Mouse (Mus musculus) lung, embryonic 16.5 days (tissue): ENCODE measurements at regions not wholly inside any gene's neighbourhood (a gene's known extent, or its start where the extent isn't known, plus 50 kb on each side); places are given as distances from the start of the nearest gene placed in this dataset.
A peak's percentile ranks its signal among the peaks of the same experiment; 100 is the strongest.

Experiments used
- ATAC-seq: fragments of 200-750 bp; cut with Nextera tagmentation; 2 replicates; pipeline ENCODE4 v1.8.0; 2017; ENCODE audit warnings: low read depth, mild to moderate bottlenecking, moderate library complexity
- H3K27ac ChIP-seq: fragments of 300-500 bp; sonication (generic); 2 replicates; pipeline ENCODE4 v1.5.1; 2014; ENCODE audit warnings: mild to moderate bottlenecking, control low read depth, low read length
- H3K27me3 ChIP-seq: fragments of 300-500 bp; sonication (generic); 2 replicates; pipeline ENCODE4 v1.6.1; 2014; ENCODE audit warnings: low read depth, low read length, mixed read lengths; ENCODE audit not compliant: control insufficient read depth, insufficient read depth
- H3K36me3 ChIP-seq: fragments of 300-500 bp; sonication (generic); 2 replicates; pipeline ENCODE4 v1.6.1; 2014; ENCODE audit warnings: low read length; ENCODE audit not compliant: control insufficient read depth, insufficient read depth
- H3K4me1 ChIP-seq: fragments of 300-500 bp; sonication (generic); replicated peaks from 2 replicates; pipeline ENCODE4 v1.6.1; 2014; ENCODE audit warnings: low read length, mixed read lengths; ENCODE audit not compliant: control insufficient read depth, insufficient read depth
- H3K4me2 ChIP-seq: fragments of 300-500 bp; sonication (generic); 2 replicates; pipeline ENCODE4 v1.6.1; 2014; ENCODE audit warnings: low read depth, low read length, control low read depth
- H3K4me3 ChIP-seq: fragments of 300-500 bp; sonication (generic); 2 replicates; pipeline ENCODE4 v1.5.1; 2014; ENCODE audit warnings: mild to moderate bottlenecking, low read length, control low read depth
- H3K9ac ChIP-seq: fragments of 300-500 bp; sonication (generic); 2 replicates; pipeline ENCODE4 v1.6.1; 2014; ENCODE audit warnings: low read length, control low read depth
- H3K9me3 ChIP-seq: fragments of 300-500 bp; sonication (generic); 2 replicates; pipeline ENCODE4 v1.6.1; 2016; ENCODE audit warnings: low read length; ENCODE audit not compliant: control insufficient read depth
- WGBS: fragments of 180-500 bp; shearing (Covaris S2); extraction: QIAGEN DNeasy Blood & Tissue Kit; methylation state at CpG from one replicate; pipeline ENCODE4 v1.1.7; 2014; 5-methylcytosine and 5-hydroxymethylcytosine counted together

DNA sequence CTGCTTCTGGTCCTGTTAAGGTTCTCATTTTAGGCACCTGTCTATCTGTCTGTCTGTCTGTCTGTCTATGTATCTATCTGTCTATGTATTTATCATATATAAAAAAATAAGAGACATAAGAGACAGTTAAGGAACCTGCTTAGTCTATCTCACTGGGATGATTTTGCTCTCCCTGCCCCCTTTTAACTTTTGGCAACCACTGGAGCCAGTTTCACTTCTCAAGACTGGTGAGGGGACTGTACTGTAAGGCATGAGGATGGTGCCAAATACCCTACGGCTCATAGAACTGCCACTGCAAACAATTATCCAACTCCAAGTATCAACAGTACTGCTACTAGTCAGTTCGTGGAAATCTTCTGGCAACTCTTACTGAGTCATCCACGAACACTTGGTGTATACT lies 111.2 kb upstream of the Zfp648 start:
- H3K27me3 ChIP-seq, result no peaks in the 10 kb centered on the region
- WGBS, result 72% methylated on average over 3 of the region's 3 CpGs
- ATAC-seq, result no peak
- no peak overlapping the region for H3K4me2 ChIP-seq
- no peak overlapping the region for H3K4me3 ChIP-seq
- H3K27ac ChIP-seq, result no peak overlapping the region
- H3K9me3 ChIP-seq, result no peaks in the 10 kb centered on the region
- no peaks in the 10 kb centered on the region for H3K36me3 ChIP-seq
- H3K9ac ChIP-seq, result no peak overlapping the region
- H3K4me1 ChIP-seq, result no peaks in the 10 kb centered on the region

GRCm38 (mm10) chr1:154090521-154091490 lies 110.2 kb upstream of the Zfp648 start:
- H3K4me1 ChIP-seq, result no peaks in the 10 kb centered on the region
- H3K4me2 ChIP-seq, result no peak overlapping the region
- no peaks in the 10 kb centered on the region for H3K27me3 ChIP-seq
- H3K9me3 ChIP-seq, result no peaks in the 10 kb centered on the region
- no peak overlapping the region for H3K9ac ChIP-seq
- H3K4me3 ChIP-seq, result no peak overlapping the region
- no peak for ATAC-seq
- 51% methylated on average over 7 of the region's 7 CpGs for WGBS
- no peak overlapping the region for H3K27ac ChIP-seq
- H3K36me3 ChIP-seq, result no peaks in the 10 kb centered on the region

DNA sequence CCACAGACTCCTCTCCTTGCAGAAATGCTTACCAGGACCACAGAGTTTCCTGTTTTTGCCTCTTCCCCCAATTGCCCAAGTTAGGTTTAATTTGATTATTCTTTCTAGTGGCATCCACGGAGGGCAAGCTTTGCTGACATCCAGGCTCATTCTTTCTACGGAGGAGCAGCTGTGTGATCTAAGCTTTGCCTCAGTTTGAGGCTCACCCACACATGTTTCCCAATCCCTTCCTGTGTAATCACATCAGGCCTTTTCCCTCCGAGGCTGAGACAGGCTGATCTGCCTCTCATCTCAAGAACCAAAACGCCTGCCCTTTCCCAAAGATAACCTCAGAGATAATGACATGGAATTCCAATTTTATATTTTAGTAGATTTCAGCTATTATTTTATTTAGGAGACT lies 107.4 kb upstream of the Zfp648 start:
- 65% methylated on average over 4 of the region's 4 CpGs for WGBS
- Histone ChIP-seq H3K36me3 (no peaks in the 10 kb centered on the region), H3K9ac (no peak overlapping the region), H3K4me3 (no peak overlapping the region), H3K9me3 (no peaks in the 10 kb centered on the region), H3K4me1 (no peaks in the 10 kb centered on the region; the same call in 1 of the 2 replicates), H3K27me3 (no peaks in the 10 kb centered on the region), H3K4me2 (no peak overlapping the region), H3K27ac (no peak overlapping the region)
- no peak for ATAC-seq

- Histone ChIP-seq H3K4me3 (no peak overlapping the region), H3K9ac (no peak overlapping the region), H3K27ac (no peak overlapping the region), H3K9me3 (no peaks in the 10 kb centered on the region), H3K36me3 (no peaks in the 10 kb centered on the region), H3K4me2 (no peak overlapping the region), H3K27me3 (no peaks in the 10 kb centered on the region), H3K4me1 (no peaks in the 10 kb centered on the region; the same call in 1 of the 2 replicates)
- 54% methylated on average over 5 of the region's 5 CpGs for WGBS
- ATAC-seq, result no peak
Observed at GRCm38 (mm10) chr1:154094357-154094756, 106.6 kb upstream of the Zfp648 start.

DNA sequence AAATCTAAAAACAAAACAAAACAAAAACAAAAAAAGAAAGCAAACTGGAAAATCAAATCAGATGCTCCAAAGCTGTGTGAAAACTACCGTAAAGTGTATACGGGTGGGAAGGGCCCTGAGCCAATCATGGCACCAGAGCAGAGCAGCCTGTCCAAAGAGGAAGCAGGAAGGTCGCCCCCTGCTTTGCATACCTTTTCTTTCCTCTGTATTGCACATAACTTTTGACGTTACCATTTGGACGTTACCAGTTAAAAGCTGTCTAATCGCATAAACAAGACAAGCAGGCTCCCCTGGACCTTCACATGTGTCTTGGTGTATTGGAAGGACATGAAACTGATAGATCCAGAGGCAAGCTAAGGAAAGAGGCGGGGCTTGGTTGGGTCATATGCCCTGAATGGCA lies 104.9 kb upstream of the Zfp648 start:
- H3K4me2 ChIP-seq, result no peak overlapping the region
- WGBS, result 87% methylated on average over 7 of the region's 7 CpGs
- no peaks in the 10 kb centered on the region for H3K36me3 ChIP-seq
- H3K27ac ChIP-seq, result no peak overlapping the region
- ATAC-seq, result no peak
- no peak overlapping the region for H3K4me3 ChIP-seq
- no peaks in the 10 kb centered on the region for H3K27me3 ChIP-seq
- no peak overlapping the region for H3K9ac ChIP-seq
- no peaks in the 10 kb centered on the region; the same call in 1 of the 2 replicates for H3K4me1 ChIP-seq
- no peaks in the 10 kb centered on the region for H3K9me3 ChIP-seq

GRCm38 (mm10) chr1:154096911-154097310 lies 104.1 kb upstream of the Zfp648 start:
- H3K4me2 ChIP-seq, result no peak overlapping the region
- H3K9me3 ChIP-seq, result no peaks in the 10 kb centered on the region
- H3K9ac ChIP-seq, result no peak overlapping the region
- no peaks in the 10 kb centered on the region for H3K27me3 ChIP-seq
- H3K4me3 ChIP-seq, result no peak overlapping the region
- ATAC-seq, result no peak
- no peaks in the 10 kb centered on the region; the same call in 1 of the 2 replicates for H3K4me1 ChIP-seq
- H3K36me3 ChIP-seq, result no peaks in the 10 kb centered on the region
- 93% methylated on average over 2 of the region's 2 CpGs for WGBS
- H3K27ac ChIP-seq, result no peak overlapping the region

GRCm38 (mm10) chr1:154097656-154098055 lies 103.3 kb upstream of the Zfp648 start:
- H3K4me1 ChIP-seq, result peaks cover 2% of the 10 kb centered on the region; the same call in 1 of the 2 replicates
- no peak overlapping the region for H3K4me2 ChIP-seq
- ATAC-seq, result no peak
- 10% methylated on average over 6 of the region's 6 CpGs for WGBS
- no peaks in the 10 kb centered on the region for H3K9me3 ChIP-seq
- no peaks in the 10 kb centered on the region for H3K36me3 ChIP-seq
- no peak overlapping the region for H3K9ac ChIP-seq
- H3K27ac ChIP-seq, result peak overlapping the region; percentile 9
- H3K27me3 ChIP-seq, result no peaks in the 10 kb centered on the region
- no peak overlapping the region for H3K4me3 ChIP-seq

DNA sequence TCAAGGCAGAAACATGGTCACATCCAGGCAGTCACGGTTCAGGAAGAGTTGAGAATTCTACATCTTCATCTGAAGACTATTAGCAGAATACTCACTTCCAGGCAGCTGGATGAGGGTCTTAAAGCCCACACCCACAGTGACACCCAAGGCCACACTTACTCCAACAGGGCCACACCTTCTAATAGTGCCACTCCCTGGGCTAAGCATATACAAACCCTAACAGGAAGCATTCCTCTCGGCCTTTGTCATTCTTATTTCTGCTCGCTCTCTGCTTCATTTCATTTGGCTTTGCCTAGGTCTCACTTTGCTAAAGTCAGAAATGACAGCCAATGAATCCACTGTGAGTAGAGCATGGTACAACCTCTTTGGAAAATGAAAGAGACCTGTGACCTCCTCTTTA lies 100.4 kb upstream of the Zfp648 start:
- H3K4me2 ChIP-seq, result no peak overlapping the region
- no peak for ATAC-seq
- H3K4me3 ChIP-seq, result no peak overlapping the region
- peaks cover 5% of the 10 kb centered on the region; the same call in 1 of the 2 replicates for H3K4me1 ChIP-seq
- H3K36me3 ChIP-seq, result no peaks in the 10 kb centered on the region
- no peak overlapping the region for H3K9ac ChIP-seq
- no peaks in the 10 kb centered on the region for H3K27me3 ChIP-seq
- WGBS, result 77% methylated on average over 3 of the region's 3 CpGs
- H3K27ac ChIP-seq, result no peak overlapping the region
- no peaks in the 10 kb centered on the region for H3K9me3 ChIP-seq

- Histone ChIP-seq H3K4me2 (no peak overlapping the region), H3K9me3 (no peaks in the 10 kb centered on the region), H3K4me3 (no peak overlapping the region), H3K36me3 (no peaks in the 10 kb centered on the region), H3K4me1 (peaks cover 5% of the 10 kb centered on the region; the same call in 1 of the 2 replicates), H3K27ac (no peak overlapping the region), H3K27me3 (no peaks in the 10 kb centered on the region), H3K9ac (no peak overlapping the region)
- no peak for ATAC-seq
- 88% methylated on average over 1 of the region's 1 CpGs for WGBS
Observed at GRCm38 (mm10) chr1:154101433-154101832, 99.6 kb upstream of the Zfp648 start.
